Mouse (Mus musculus) left cerebral cortex, adult 9 months (tissue): Measurements from ENCODE around the gene Cab39l.

ENCODE experiments used
- DNase-seq, 2 experiments: peaks; one replicate each; pipeline ENCODE4 v3.0.0; 2022; ENCODE audit warnings: low spot score in 2 of 2

Cab39l gene

DNA sequence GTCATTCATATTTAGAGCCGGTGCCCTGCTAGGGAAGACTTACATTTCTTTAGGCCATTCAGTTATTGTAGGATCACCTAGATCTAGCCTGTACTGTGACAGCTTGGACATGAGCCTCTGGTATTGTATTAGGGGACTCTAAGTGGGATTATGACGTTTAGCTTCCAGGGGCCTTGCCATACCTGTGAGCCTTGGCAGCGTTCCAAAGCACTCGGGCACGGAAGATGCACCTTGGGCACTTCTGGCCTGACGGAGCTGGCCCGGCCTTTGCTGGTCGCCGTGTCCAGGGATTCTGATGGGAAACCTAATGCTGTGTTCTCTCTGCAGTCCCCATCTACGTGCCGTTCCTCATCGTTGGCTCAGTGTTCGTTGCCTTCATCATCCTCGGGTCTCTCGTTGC lies 188.5 kb downstream of the Cab39l start:
- no peak for DNase-seq

GRCm38 (mm10) chr14:59630096-59630495 lies 189.3 kb downstream of the Cab39l start:
- DNase-seq = no peak

DNA sequence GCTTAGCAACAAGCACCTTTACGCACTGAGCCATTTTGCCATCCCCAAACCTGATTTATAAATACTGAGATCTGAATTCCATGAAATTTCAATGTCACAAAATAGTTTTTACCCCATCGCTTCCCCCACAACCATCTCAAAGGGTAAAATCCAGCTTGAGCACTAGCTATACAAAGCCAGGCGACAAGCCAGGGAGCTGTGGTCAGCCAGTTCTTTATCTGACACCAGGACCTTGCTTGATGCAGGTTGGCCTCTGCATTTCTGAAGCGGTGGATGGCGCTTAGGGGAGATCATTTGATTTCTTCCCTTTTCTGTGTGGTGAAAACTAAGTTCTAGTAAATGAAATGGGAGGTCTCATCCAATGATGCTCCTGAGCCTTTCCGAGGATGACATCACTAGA lies 191.3 kb downstream of the Cab39l start:
- DNase-seq = no peak

DNA sequence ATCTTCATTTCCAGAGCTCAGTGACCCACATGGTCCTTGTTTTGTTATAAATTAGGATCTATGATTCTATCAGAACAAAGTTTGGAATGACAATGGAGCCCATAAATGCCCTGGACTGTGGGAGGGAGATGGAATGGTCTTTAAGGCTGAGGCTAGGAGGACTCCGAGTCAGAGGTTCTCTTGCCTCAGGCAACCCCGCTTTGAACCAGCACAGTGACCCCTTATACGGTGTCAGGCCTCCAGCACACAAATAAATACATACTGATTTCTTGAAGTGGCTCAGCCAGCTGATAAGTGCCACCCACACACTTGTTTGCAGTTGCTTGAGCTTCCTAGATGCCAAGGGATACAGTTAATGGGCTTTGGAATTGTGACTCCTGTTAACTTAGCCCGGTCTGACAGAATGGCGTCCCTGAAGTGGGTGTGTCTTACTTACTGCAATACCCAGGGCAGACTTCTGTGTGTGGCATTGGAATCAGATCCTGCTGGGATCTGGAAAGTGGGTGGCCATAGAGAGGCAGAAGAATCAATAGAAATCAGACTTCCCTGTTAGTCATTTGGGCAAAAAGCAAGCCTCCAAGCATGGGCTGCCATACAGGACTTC lies 192.6 kb downstream of the Cab39l start:
- no peak for DNase-seq

DNA sequence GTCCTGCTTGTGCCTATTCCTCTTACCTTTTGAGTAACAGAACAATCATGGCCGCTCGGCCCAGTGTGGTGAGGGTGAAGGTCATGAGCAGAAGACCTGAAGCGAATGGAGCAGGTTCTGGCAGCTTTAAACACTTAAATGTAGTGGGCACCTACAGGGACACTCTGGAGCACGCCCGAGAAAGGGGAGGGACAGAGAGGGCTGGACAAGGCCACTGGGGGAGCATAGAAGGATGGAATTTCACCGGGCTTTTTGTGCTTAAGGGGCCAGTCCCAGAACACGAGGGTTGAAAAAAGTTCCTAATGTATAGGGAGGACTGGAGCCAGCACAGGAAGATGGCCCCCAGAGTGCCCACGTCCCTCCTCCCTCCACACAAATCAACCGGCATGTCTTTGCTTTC lies 193.2 kb downstream of the Cab39l start:
- DNase-seq = no peak
